Mouse (Mus musculus) right cerebral cortex, adult 2 months (tissue): ENCODE results near the gene Olfr822.
A peak's percentile ranks its signal among the peaks of the same experiment; 100 is the strongest.
"Not testable (repeated sequence)": the region's sequence is repeated elsewhere in the genome, so short reads cannot be mapped to it uniquely, and the experiment has no call there.

Experiments
- DNase-seq, 2 experiments: peaks; one replicate each; pipeline ENCODE4 v3.0.0; 2021 to 2022; ENCODE audit warnings: low spot score in 2 of 2

Olfr822 gene

DNA sequence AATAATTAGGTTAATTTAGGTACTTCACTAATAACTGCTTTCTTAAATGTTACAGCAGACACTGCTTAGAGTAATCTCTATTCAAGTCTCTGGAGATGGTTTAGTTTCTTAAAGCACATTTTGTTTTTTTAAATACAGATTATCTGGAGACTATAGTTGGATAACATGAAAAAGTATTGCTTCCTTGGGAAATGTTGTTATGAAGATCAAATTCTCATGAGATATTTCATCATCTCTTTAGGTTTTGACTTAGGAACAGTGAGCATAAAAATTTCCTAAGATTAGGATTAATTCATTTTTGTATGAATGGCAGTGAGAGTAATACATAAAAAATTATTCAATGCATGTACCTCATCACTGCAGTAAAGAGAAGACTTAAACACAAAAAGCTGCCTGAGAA is at the start of gene Olfr822:
TSS of gene Olfr822 (plus strand) at position 301 of the 400 bp plus-strand sequence.
- no peak for DNase-seq

DNA sequence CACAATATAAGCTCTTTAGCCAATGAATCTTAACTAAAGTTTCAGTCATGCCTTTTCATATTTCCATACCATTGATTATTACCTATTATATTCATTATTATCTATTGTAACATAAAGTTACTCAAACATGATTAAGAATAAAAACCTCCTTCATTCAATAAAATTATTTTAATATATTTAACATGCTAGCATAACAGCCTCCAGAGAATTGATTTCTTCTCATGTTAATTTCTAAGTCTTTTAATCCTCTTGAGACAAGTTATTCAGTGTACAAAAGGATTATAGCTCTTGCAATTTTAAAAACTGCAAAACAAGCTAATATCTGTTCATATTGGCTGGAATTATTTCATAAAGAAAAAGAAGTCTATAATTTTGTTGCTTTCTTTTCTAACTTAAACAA is 41.0 kb upstream of the Olfr822 start, which contains the start of gene Olfr821:
TSS of gene Olfr821 (plus strand) at position 301 of the 400 bp plus-strand sequence.
- DNase-seq = no peak

DNA sequence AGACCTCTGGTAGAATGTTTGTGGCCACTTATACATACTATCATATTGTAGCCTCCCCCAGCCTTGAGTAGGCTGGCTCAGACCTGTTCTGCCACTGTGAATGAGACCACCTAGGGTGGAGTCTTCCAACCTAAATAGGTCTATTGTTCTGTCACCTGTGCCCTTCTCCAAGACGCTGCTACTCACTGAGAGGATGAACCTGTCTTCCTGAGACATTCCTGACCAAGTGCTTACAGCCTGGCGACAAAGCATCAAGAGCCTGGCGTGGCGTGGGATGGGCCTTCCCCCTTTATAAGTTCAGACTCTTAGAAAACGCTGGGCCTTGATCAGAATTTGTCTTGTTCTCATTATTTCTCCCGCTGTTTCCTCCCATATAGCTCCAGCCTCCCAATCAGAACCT is 33.9 kb upstream of the Olfr822 start:
- DNase-seq = no peak

DNA sequence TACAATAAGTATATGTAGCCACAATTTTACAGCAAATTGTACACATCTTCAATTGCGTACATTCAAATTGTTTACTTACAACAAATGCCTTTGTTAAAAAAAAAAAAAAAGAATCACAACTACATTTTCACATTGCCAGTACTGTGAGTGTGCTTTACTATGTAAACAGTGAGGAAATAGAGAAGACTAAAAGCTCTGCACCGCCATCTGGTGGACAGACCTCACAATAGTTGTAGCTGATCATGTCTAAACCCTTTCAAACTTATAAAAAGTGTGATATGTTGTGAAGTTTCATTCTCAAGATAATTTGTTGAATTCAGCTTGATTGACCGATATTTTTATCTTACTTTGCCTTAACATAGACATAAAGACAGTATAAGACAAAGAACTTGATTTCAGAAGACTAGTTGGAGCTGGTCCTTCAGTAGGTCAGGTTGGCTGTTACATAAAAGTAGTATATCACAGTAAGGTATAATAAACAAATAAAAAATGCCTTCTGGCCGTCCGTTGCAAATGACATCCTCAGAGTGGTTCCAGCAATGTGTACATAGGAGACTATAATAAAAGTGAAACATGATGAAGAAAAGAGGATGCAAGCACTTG is 21.9 kb downstream of the Olfr822 start:
- DNase-seq = peak; percentile 76 to 82

DNA sequence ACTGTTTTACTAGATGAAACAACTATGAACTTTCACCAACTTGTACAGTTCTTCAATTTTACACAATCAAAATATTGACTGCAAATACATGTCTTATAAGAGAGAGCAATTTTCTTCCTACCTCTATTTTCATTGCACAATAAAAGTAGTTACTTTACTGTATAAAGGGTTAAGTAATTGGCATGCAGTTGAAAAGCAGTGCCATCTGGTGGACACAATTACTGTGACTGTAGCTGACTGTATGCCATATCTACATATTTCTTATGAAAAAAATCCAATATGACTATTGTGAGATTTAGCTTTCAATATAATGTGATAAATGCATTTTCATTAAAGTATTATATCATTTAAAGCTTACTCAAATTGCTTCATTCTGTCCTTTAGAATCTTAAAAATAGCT is 25.1 kb downstream of the Olfr822 start:
- DNase-seq = no peak

DNA sequence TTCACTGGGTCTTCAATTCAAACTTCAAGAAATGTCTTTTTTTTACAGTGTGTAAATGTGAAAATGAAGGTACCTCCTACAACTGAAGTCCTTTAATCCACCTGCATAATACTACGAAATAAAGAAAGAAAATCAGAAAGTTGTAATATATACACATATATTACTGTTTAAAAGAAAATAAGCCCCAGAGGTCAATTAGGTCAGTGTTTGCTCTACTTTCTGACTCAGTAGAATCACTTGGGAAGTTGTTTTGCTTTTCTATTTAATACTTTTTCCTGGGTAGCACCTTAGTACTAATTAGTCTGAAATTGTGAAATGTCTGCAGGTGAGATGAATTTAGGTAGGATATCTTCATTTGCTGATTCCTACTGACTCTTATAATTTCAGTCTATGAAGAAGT is 44.3 kb downstream of the Olfr822 start, which contains the start of gene Olfr823:
TSS of gene Olfr823 (minus strand) at position 101 of the 400 bp plus-strand sequence.
- not testable (repeated sequence) for DNase-seq

DNA sequence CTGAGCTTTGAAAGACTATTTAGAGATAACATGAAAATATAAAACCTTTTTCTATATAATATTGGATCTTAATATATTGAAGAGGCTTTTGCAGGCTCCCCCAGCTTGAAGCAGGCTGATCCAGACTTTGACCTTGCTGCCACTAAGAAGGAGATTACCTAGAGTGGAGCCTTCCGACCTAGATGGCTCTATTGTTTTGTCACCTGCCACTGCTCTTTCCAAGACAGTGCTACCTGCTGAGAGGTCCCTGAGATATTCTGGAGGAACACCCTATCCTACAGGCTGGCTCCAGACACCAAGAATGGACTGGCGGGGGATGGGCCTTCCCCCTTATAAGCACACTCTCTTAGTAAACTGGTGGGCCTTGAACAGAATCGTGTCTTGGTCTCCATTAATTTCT is 45.0 kb downstream of the Olfr822 start:
- not testable (repeated sequence) for DNase-seq
